Mouse (Mus musculus) heart, adult 2 months (tissue): ENCODE data around the gene Lonp2. TPM values are rescaled to one million over a fixed set of nuclear protein-coding genes. Genes with fewer than 3 reads are reported as not detected.

Source experiments
- DNase-seq, 2 experiments: peaks; one replicate each; pipeline ENCODE4 v3.0.0; 2021
- H3K27ac ChIP-seq: fragments of 200-600 bp; 2 replicates; pipeline ENCODE4 v1.8.1; 2022
- H3K27me3 ChIP-seq: fragments of 200-500 bp; 2 replicates; pipeline ENCODE4 v1.6.1; 2012; ENCODE audit warnings: mild to moderate bottlenecking, low read length, inconsistent platforms, mixed read lengths; ENCODE audit not compliant: control insufficient read depth, insufficient read depth
- H3K36me3 ChIP-seq: fragments of 200-500 bp; 2 replicates; pipeline ENCODE4 v1.6.1; 2012; ENCODE audit warnings: low read length, inconsistent platforms; ENCODE audit not compliant: control insufficient read depth, insufficient read depth
- H3K4me1 ChIP-seq: fragments of 200-500 bp; 2 replicates; pipeline ENCODE4 v1.6.1; 2011; ENCODE audit warnings: low read length; ENCODE audit not compliant: control insufficient read depth, insufficient read depth
- H3K4me3 ChIP-seq: fragments of 200-600 bp; 2 replicates; pipeline ENCODE4 v1.8.1; 2022
- H3K79me2 ChIP-seq: fragments of 200-500 bp; replicated peaks from 2 replicates; pipeline ENCODE4 v1.6.1; 2012; ENCODE audit warnings: mild to moderate bottlenecking, inconsistent platforms, low read length, moderate library complexity, mixed read lengths; ENCODE audit not compliant: control insufficient read depth, insufficient read depth
- H3K9ac ChIP-seq: fragments of 200-500 bp; 2 replicates; pipeline ENCODE4 v1.6.1; 2012; ENCODE audit warnings: low read depth, mild to moderate bottlenecking, control low read depth, inconsistent platforms, low read length, mixed read lengths
- CTCF ChIP-seq: fragments of 200-600 bp; IDR thresholded peaks from 2 replicates; pipeline ENCODE4 v1.8.1; 2022; ENCODE audit warnings: antibody characterized with exemption, mild to moderate bottlenecking, moderate library complexity
- EP300 ChIP-seq: fragments of 200-500 bp; IDR thresholded peaks from 2 replicates; pipeline ENCODE4 v1.6.1; 2011; ENCODE audit warnings: low read depth, low read length, control low read depth; ENCODE audit not compliant: insufficient read depth
- POLR2A ChIP-seq: fragments of 200-500 bp; IDR thresholded peaks from 2 replicates; pipeline ENCODE4 v1.6.1; 2011; ENCODE audit warnings: mild to moderate bottlenecking, low read depth, low read length, control low read depth; ENCODE audit not compliant: insufficient read depth
- WGBS: fragments of 180-500 bp; shearing (Covaris S2); methylation state at CpG from one replicate; pipeline ENCODE4 v1.1.7; 2018; 5-methylcytosine and 5-hydroxymethylcytosine counted together
- intact Hi-C: fragments of 180-260 bp; cut with DNase I; formaldehyde crosslinking; loops from one replicate; pipeline ENCODE4 v1.15.1; 2025
- microRNA-seq, 2 experiments: library from miRNA; unstranded; fragments of <30 nt; microRNA quantifications; one replicate each; pipeline ENCODE4 v1.2.0; 2021
- polyA plus RNA-seq: library from polyadenylated mRNA; depleted of rRNA; stranded (reverse); fragments of >200 nt; gene quantifications from 2 replicates; pipeline ENCODE4 v1.2.3, GENCODE M21; 2012; rRNA removed
- total RNA-seq, 2 experiments: library from RNA; stranded (reverse); gene quantifications; 2 replicates each; pipeline ENCODE4 v1.2.3; 2021

Gene Lonp2
- total and polyA plus RNA-seq, 3 experiments = 53.4 to 81.5 (median 69.9) TPM

GRCm38 (mm10) chr8:86765155-86765554, 141.3 kb downstream of the Lonp2 start:
- H3K4me3 ChIP-seq = no peak overlapping the region
- H3K4me1 ChIP-seq = peaks cover 2% of the 10 kb centered on the region; the same call in 1 of the 2 replicates
- H3K36me3 ChIP-seq = no peaks in the 10 kb centered on the region
- WGBS = 82% methylated on average over 10 of the region's 10 CpGs
- H3K79me2 ChIP-seq = no peaks in the 10 kb centered on the region
- TF ChIP-seq CTCF (no peak), POLR2A (no peak), EP300 (no peak)
- intact Hi-C loops = no loop called here
- H3K9ac ChIP-seq = no peak overlapping the region
- H3K27me3 ChIP-seq = no peaks in the 10 kb centered on the region
- no peak overlapping the region for H3K27ac ChIP-seq
- DNase-seq = no peak

GRCm38 (mm10) chr8:86765669-86766068, 141.8 kb downstream of the Lonp2 start:
- Histone ChIP-seq H3K27ac (no peak overlapping the region; the same call in 1 of the 2 replicates), H3K36me3 (no peaks in the 10 kb centered on the region), H3K9ac (no peak overlapping the region), H3K79me2 (no peaks in the 10 kb centered on the region), H3K4me3 (no peak overlapping the region), H3K27me3 (no peaks in the 10 kb centered on the region), H3K4me1 (peaks cover 2% of the 10 kb centered on the region; the same call in 1 of the 2 replicates)
- 89% methylated on average over 8 of the region's 8 CpGs for WGBS
- no peak for DNase-seq
- no peak for TF ChIP-seq POLR2A
- no peak for TF ChIP-seq EP300
- no peak for TF ChIP-seq CTCF
- intact Hi-C loops = no loop called here

GRCm38 (mm10) chr8:86766548-86767211, 142.8 kb downstream of the Lonp2 start:
- 73% methylated on average over 9 of the region's 9 CpGs for WGBS
- H3K27me3 ChIP-seq = no peaks in the 10 kb centered on the region
- no peak overlapping the region for H3K4me3 ChIP-seq
- DNase-seq = peak; percentile 33 to 64
- H3K9ac ChIP-seq = no peak overlapping the region
- H3K79me2 ChIP-seq = no peaks in the 10 kb centered on the region
- peak overlapping the region; percentile 61 for H3K27ac ChIP-seq
- no peaks in the 10 kb centered on the region for H3K36me3 ChIP-seq
- intact Hi-C loops = no loop called here
- peaks cover 2% of the 10 kb centered on the region; the same call in 1 of the 2 replicates for H3K4me1 ChIP-seq
- TF ChIP-seq CTCF (no peak), EP300 (0 out of 2 replicates have a peak, but pooled peaks have one; percentile 34)

GRCm38 (mm10) chr8:86768499-86768898, 144.7 kb downstream of the Lonp2 start:
- intact Hi-C loops = no loop called here

GRCm38 (mm10) chr8:86769945-86770715, 146.3 kb downstream of the Lonp2 start:
- 79% methylated on average over 1 of the region's 1 CpGs for WGBS
- no peak for TF ChIP-seq POLR2A
- TF ChIP-seq EP300 = no peak
- no peak for TF ChIP-seq CTCF
- peak in 1 of 2 experiments; percentile 18 for DNase-seq
- Histone ChIP-seq H3K4me3 (no peak overlapping the region), H3K9ac (no peak overlapping the region), H3K27me3 (no peaks in the 10 kb centered on the region), H3K27ac (no peak overlapping the region), H3K79me2 (no peaks in the 10 kb centered on the region), H3K36me3 (no peaks in the 10 kb centered on the region), H3K4me1 (peaks cover 2% of the 10 kb centered on the region; the same call in 1 of the 2 replicates)
- intact Hi-C loops = no loop called here

More at GRCm38 (mm10) chr8:86768499-86768898, 144.7 kb downstream of the Lonp2 start:
- Histone ChIP-seq H3K4me3 (no peak overlapping the region), H3K27ac (peak overlapping the region; percentile 59), H3K9ac (no peak overlapping the region), H3K4me1 (peaks cover 2% of the 10 kb centered on the region; the same call in 1 of the 2 replicates), H3K79me2 (no peaks in the 10 kb centered on the region), H3K36me3 (no peaks in the 10 kb centered on the region), H3K27me3 (no peaks in the 10 kb centered on the region)
- TF ChIP-seq POLR2A (no peak), EP300 (0 out of 2 replicates have a peak, but pooled peaks have one; percentile 50), CTCF (no peak)
- peak; percentile 47 to 73 for DNase-seq
- 41% methylated on average over 5 of the region's 5 CpGs for WGBS

Small RNA genes within 50 kb of the gene (microRNA-seq; reads per million reads assigned to microRNA genes)
- gene Gm44348 = 0 reads per million in 2 experiments

Other genes starting within 250 kb of the Lonp2 start
- not detected for gene Abcc12, start 43.4 kb upstream of the Lonp2 start, total RNA-seq
- gene Abcc12, start 43.4 kb upstream of the Lonp2 start, polyA plus RNA-seq = 0.10 TPM in 1 of 2 replicates, not detected in the other
- gene Gm10638, start 121.7 kb downstream of the Lonp2 start, total RNA-seq = 1 to 10 TPM; 2.8 to 3.1 TPM
- gene Gm10638, start 121.7 kb downstream of the Lonp2 start, polyA plus RNA-seq = 0.73 and 2.0 TPM in 2 replicates
- 10 to 100 TPM; 11.5 to 16.3 TPM for gene Siah1a, start 121.9 kb downstream of the Lonp2 start, total RNA-seq
- 15.6 and 25.8 TPM in 2 replicates for gene Siah1a, start 121.9 kb downstream of the Lonp2 start, polyA plus RNA-seq